ENCODE assay signal across 15 mouse cellular contexts in genomic region chr12:87424516-87424915, GRCm38 (mm10).
"Had no signal": no experiment of that assay in that cellular context is flagged by ENCODE, and none has a peak within 500 bp of the region (broad histone marks: within the 10 kb centered on the region; RNA-seq: fewer than 3 reads in every experiment).

No protein-coding gene starts in this region.

- H3K9ac ChIP-seq: kidney, embryonic 15.5 days; limb, embryonic 12.5 days; liver, embryonic 13.5 days; liver, postnatal 0 days; lung, embryonic 15.5 days had no signal

- DNase-seq: kidney, adult 2 months; kidney, postnatal 14 days; liver; liver, embryonic 13.5 days; liver, postnatal 0 days; lung, postnatal 14 days; right cerebral cortex, postnatal 14 days; thymus, postnatal 4 days had no signal

- H3K9me3 ChIP-seq: kidney, embryonic 15.5 days; limb, embryonic 12.5 days; liver, embryonic 13.5 days; lung, embryonic 15.5 days; megakaryocyte, embryonic 14.5 days had no signal

- ATAC-seq: intestine, embryonic 16.5 days; liver, postnatal 0 days had no signal

- H3K4me3 ChIP-seq: kidney, embryonic 15.5 days; left cerebral cortex, adult 2 months; limb, embryonic 12.5 days; liver, embryonic 13.5 days; lung, embryonic 15.5 days; megakaryocyte, embryonic 14.5 days had no signal

- H3K4me2 ChIP-seq: kidney, embryonic 15.5 days; limb, embryonic 12.5 days; liver, embryonic 13.5 days; lung, embryonic 15.5 days had no signal

- H3K27ac ChIP-seq: kidney, embryonic 15.5 days; left cerebral cortex, adult 2 months; limb, embryonic 12.5 days; liver, embryonic 13.5 days; lung, embryonic 15.5 days; macrophage had no signal

- H3K4me1 ChIP-seq: kidney, embryonic 15.5 days; limb, embryonic 12.5 days; lung, embryonic 15.5 days had no signal

- H3K27me3 ChIP-seq: kidney, embryonic 15.5 days; limb, embryonic 12.5 days; liver, embryonic 13.5 days; lung, embryonic 15.5 days; megakaryocyte, embryonic 14.5 days had no signal
